Mouse (Mus musculus) CD4-positive helper T cell, adult 2 months (primary cell): ENCODE data around the gene Mas1.

ENCODE experiments used
- DNase-seq: peaks from one replicate; pipeline ENCODE4 v3.0.0-alpha.2; 2012; ENCODE audit warnings: low read depth, missing footprints, low spot score

Gene Mas1

DNA sequence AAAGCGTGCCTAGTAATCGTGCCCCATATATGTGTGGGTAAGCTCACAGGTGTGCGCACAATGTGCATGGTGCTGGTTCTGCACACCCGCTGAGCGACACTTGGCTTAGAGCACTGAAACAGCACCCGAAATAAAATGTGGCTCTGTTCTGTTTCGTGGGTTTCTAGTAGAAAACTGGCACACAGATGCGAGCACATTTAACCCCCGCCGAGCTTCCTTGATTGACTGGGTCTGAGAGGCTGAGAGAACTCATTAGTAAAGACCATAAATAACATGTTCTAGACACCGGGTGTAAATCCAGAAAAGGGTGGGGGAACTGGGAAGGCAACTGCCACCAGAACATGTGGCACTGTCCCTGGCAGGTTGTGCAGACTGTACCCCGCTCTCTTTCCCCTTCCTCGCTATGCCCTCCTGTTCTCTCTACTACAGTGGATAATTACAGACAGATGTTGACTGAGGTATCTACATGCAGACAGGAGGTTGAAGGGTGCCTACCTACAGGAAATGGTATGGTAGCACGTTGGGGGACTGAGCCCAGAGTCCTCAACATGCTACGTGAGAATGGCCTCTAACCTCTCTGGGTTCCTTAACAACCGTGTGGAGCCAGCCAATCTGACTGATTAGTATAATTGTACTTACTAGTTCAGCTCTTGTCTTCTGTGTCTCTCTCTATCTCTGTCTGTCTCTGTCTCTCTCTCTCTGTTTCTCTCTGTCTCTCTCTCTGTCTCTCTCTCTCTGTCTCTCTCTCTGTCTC lies 4.5 kb upstream of the Mas1 start:
- no peak for DNase-seq

DNA sequence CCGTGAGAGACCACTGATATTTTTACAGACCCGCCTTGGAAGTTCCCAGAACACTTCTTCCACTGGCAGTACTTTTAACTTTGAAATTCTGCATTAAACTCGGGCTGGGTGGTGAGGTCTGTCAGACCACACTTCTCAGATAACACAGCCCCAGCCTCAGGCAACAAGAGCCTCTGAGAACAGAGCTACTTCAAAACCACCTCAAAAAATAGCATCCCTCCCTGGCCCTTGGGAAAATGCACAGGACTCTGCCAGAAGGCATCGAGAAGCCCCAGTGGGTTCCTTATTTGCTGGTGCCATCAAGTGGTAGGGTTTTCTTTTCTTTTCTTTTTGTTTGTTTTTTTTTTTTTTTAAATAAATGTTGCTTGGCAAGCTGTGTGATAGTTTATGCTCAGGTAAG lies 697 bp upstream of the Mas1 start:
- no peak for DNase-seq

GRCm38 (mm10) chr17:12866853-12867252 lies 1.1 kb downstream of the Mas1 start:
- DNase-seq: no peak

- DNase-seq: no peak
Observed at GRCm38 (mm10) chr17:12865407-12865806, 2.5 kb downstream of the Mas1 start.

GRCm38 (mm10) chr17:12864111-12864510 lies 3.8 kb downstream of the Mas1 start:
- DNase-seq: no peak

- no peak for DNase-seq
Observed at GRCm38 (mm10) chr17:12859006-12859520, 8.9 kb downstream of the Mas1 start.

- peak; percentile 49 for DNase-seq
Observed at GRCm38 (mm10) chr17:12858072-12858471, 9.9 kb downstream of the Mas1 start.

- DNase-seq: no peak
Observed at GRCm38 (mm10) chr17:12857395-12857794, 10.5 kb downstream of the Mas1 start.

GRCm38 (mm10) chr17:12854386-12854785 lies 13.6 kb downstream of the Mas1 start:
- DNase-seq: no peak

GRCm38 (mm10) chr17:12853821-12854220 lies 14.1 kb downstream of the Mas1 start:
- no peak for DNase-seq

- no peak for DNase-seq
Observed at GRCm38 (mm10) chr17:12851689-12852088, 16.3 kb downstream of the Mas1 start.

GRCm38 (mm10) chr17:12849778-12850382 lies 18.1 kb downstream of the Mas1 start:
- DNase-seq: no peak

DNA sequence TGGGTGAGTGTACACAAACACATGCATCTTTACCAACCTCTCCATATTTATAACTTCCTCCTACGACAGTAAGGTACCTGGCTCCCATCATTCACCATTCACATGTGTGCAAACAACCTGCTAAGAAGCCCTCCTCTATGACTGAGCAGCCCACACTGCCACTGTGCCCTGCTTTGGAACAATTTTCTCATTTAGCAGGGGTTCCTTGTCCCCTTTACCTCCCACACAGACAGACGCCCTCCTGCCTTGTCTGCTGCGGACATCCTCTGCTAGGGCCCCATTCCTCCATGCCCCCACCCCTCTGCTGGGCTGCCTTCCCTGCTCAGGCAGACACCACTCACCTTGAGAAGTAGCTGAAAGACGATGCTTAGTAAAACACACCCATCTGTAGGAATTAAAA lies 20.2 kb downstream of the Mas1 start:
- DNase-seq: no peak

DNA sequence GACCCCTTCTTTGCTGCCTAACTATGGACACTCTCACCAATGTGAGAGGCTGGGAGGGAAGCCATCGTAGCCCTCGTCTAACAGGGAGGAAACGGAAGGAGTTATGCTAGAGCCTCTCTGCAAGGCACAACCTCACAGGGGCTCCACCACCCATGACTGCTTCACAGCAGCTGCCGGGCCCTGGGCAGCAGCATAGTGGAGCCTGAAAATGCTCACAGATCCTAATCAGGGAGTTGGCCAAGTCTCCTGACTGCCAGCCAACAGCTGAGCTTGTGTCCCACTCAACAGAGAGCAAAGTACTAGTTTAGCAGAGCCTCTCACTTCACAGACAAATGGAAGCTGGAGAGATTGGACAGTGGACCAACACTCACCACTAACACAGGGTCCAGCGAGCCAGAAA lies 21.5 kb downstream of the Mas1 start:
- DNase-seq: no peak

- no peak for DNase-seq
Observed at GRCm38 (mm10) chr17:12845862-12846261, 22.1 kb downstream of the Mas1 start.

GRCm38 (mm10) chr17:12844540-12844939 lies 23.4 kb downstream of the Mas1 start:
- no peak for DNase-seq

DNA sequence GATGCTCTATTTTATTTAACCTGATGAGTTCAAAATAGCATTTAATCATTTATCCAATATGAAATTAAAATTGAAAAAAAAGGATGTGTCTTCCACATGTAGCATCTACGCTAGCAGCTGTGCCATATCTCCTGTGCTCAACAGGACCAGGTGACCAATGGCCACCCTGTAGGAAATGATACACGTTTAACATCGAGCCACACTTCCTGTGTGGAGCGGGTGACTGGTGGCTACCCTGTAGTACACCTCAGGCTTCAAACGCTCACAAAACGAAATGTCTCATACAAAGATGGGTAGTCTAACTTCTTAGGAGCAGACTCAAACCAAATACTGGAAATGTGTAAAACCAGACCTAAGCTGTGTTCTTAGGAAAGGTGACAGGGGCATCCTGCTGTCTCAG lies 24.1 kb downstream of the Mas1 start:
- no peak for DNase-seq

DNA sequence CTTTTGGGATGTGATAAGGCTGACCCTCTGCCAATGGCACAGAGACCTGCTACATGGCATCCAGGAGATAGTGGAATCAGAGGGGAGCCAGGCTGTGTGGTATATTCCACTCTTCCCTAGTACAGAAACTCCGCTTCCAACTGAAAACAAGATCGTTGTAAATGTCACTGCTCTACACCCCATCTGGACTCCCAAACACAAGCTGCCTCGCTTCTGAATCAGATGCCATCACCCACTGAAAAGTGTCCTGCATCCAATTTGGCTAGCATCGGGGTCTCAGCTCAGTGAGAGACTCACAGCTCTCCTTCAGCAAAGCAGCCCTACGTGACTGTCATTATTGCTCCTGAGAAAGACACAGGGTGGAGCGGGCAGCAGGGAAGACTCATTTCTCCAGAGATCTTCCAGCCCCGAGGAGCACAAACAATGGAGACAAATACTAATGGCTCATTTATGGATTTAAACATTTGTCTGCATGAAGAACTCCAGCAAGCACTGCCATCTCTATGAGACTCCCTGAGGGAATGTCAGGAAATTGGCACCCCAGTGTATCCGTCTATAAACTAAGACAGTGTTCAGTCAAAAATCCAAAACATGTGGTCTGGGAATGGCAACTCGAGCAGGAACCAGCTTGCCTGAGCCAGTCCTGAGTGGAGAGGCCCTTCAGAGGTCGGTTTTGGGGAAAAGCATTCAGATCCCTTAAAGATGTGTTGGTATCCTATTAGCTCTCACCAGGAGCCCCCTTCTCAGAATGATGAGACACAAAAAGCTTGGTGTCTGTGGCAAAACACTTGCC lies 28.3 kb downstream of the Mas1 start:
- no peak for DNase-seq

DNA sequence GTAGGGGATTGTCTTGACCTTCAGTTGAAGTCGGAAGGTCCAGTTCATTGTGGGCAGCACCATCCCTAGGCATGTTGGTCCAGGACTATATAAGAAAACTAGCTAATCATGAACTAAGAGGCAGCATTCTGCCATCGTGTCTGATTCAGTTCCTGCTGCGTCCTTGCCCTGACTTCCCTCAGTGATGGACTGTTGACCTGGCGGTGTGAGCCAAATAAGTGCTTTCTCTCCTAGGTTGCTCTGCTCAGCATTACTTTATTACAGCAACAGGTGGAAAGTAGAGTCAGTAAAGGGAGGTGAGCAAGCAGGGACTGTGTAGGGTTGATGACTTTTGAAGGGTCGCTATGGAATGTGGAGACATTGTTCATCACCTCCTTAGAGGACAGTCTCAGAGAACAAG lies 32.2 kb downstream of the Mas1 start:
- no peak for DNase-seq

DNA sequence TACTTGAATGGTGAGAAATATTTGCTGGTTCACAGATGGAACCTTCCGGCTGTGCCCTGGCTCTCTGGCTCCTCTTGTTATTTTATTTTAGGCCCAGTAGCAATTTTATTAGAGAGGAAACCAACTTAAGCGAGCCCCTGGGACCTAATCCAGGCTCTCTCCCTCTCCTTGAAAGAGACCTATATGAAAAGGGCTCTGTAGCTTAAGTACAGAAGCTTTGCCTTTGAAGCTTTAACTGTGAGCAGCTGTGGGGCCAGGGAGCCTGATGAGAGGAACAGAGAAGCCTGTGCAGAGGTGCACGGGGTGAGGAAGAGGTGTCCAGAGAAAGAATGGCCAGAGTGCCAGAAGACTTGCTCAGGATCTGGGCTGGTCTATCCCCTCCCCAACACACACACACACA lies 33.1 kb downstream of the Mas1 start:
- DNase-seq: no peak

DNA sequence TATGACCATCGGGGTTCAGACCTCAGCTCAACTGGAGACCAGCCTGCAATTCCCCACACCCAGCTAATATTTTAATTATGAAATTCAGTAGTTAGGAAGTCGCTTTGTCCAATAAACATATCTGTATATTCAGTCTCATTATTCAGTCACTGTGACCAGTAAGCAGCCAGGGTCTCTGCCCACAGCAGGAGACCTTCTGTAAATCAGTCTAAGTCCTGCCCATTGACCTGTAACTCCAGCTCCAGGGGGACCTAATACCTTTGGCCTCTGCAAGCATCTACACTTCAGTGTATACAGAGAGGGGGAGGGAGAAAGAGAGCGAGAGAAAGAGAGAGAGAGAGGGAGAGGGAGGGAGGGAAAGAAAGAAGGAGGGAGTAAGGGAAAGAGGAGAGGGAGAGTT lies 33.6 kb downstream of the Mas1 start:
- DNase-seq: no peak

- no peak for DNase-seq
Observed at GRCm38 (mm10) chr17:12832657-12833056, 35.3 kb downstream of the Mas1 start.
